Mouse (Mus musculus): ENCODE data around the gene Pxt1.

DNA sequence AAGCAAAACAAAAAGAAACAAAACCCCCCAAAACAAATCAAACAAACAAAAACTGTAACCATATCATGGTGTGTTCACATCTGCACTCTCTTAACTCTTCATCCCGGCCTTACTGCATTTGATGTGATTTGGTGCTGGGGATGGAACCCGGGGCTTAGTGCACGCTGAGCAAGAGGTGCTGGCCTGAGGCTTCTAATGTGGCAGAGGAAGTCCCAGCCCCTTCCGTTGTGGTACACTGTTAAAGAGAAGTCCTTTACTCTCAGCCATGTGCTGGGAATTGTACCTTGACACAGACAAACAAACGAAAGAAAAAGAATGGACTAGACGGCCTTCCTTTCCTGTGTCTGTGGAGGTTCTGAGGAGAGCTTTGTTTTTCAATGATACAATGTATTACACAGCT is 21.5 kb downstream of the Pxt1 start:
- TF ChIP-seq CTCF (IDR thresholded peaks at IDR 0.05; ENCODE audit: insufficient read depth, low read depth, low read length) (no peak), POLR2A (IDR thresholded peaks at IDR 0.05; ENCODE audit: insufficient read depth, low read depth, low read length) (no peak)

Measured in olfactory bulb, adult 2 months (tissue).